Mouse (Mus musculus) heart, embryonic 11.5 days (tissue): ENCODE results near the gene Cdca7. TPM values are rescaled to one million over a fixed set of nuclear protein-coding genes. Genes with fewer than 3 reads are reported as not detected.
A peak's percentile ranks its signal among the peaks of the same experiment; 100 is the strongest.

ENCODE experiments used
- ATAC-seq: fragments of 200-750 bp; cut with Nextera tagmentation; replicated peaks from 2 replicates; pipeline ENCODE4 v1.8.0; 2017; ENCODE audit warnings: moderate library complexity; ENCODE audit not compliant: insufficient number of reproducible peaks, low FRiP score, low TSS enrichment
- H3K27ac ChIP-seq: fragments of 300-500 bp; sonication (generic); 2 replicates; pipeline ENCODE4 v1.5.1; 2014; ENCODE audit warnings: mild to moderate bottlenecking, low read depth, low read length
- H3K27me3 ChIP-seq: fragments of 300-500 bp; sonication (generic); 2 replicates; pipeline ENCODE4 v1.6.1; 2014; ENCODE audit warnings: mild to moderate bottlenecking, low read length, mixed read lengths; ENCODE audit not compliant: control insufficient read depth, insufficient read depth
- H3K36me3 ChIP-seq: fragments of 300-500 bp; sonication (generic); 2 replicates; pipeline ENCODE4 v1.6.1; 2014; ENCODE audit warnings: mild to moderate bottlenecking, low read length, moderate library complexity, mixed read lengths; ENCODE audit not compliant: control insufficient read depth, insufficient read depth
- H3K4me1 ChIP-seq: fragments of 300-500 bp; sonication (generic); 2 replicates; pipeline ENCODE4 v1.6.1; 2014; ENCODE audit warnings: low read length; ENCODE audit not compliant: control insufficient read depth, insufficient read depth
- H3K4me2 ChIP-seq: fragments of 300-500 bp; sonication (generic); 2 replicates; pipeline ENCODE4 v1.6.1; 2014; ENCODE audit warnings: mild to moderate bottlenecking, moderate library complexity
- H3K4me3 ChIP-seq: fragments of 300-500 bp; sonication (generic); 2 replicates; pipeline ENCODE4 v1.5.1; 2014; ENCODE audit warnings: low read depth, low read length
- H3K9ac ChIP-seq: fragments of 300-500 bp; sonication (generic); 2 replicates; pipeline ENCODE4 v1.6.1; 2014; ENCODE audit warnings: mild to moderate bottlenecking, low read depth, low read length, moderate library complexity
- H3K9me3 ChIP-seq: fragments of 300-500 bp; sonication (generic); replicated peaks from 2 replicates; pipeline ENCODE4 v1.6.1; 2016; ENCODE audit warnings: low read length; ENCODE audit not compliant: control insufficient read depth
- WGBS: fragments of 180-500 bp; shearing (Covaris S2); extraction: QIAGEN DNeasy Blood & Tissue Kit; methylation state at CpG from one replicate; pipeline ENCODE4 v1.1.7; 2014; ENCODE audit not compliant: insufficient replicate concordance; 5-methylcytosine and 5-hydroxymethylcytosine counted together
- polyA plus RNA-seq: library from polyadenylated mRNA; unstranded; fragments of >200 nt; fragmentation: Nextera tagmentation; extraction: Ambion mirVana; gene quantifications from 2 replicates; pipeline ENCODE4 v1.2.1, GENCODE M21; 2014

Cdca7 gene
- polyA plus RNA-seq, 1 experiment from 2014 or later = 64.3 TPM

GRCm38 (mm10) chr2:72525556-72525955, 49.6 kb downstream of the Cdca7 start:
- Histone ChIP-seq H3K27ac (no peak overlapping the region), H3K9ac (no peak overlapping the region), H3K4me3 (no peak overlapping the region), H3K4me2 (no peak overlapping the region), H3K36me3 (no peaks in the 10 kb centered on the region), H3K4me1 (no peaks in the 10 kb centered on the region), H3K9me3 (no peaks in the 10 kb centered on the region), H3K27me3 (no peaks in the 10 kb centered on the region)
- ATAC-seq = no peak
- WGBS = 71% methylated on average over 3 of the region's 3 CpGs

GRCm38 (mm10) chr2:72529026-72529357, 53.0 kb downstream of the Cdca7 start:
- H3K27ac ChIP-seq = no peak overlapping the region
- H3K4me1 ChIP-seq = no peaks in the 10 kb centered on the region
- no peaks in the 10 kb centered on the region for H3K27me3 ChIP-seq
- H3K4me3 ChIP-seq = no peak overlapping the region
- no peak overlapping the region for H3K4me2 ChIP-seq
- WGBS = 63% methylated on average over 10 of the region's 10 CpGs
- H3K36me3 ChIP-seq = no peaks in the 10 kb centered on the region
- no peaks in the 10 kb centered on the region for H3K9me3 ChIP-seq
- no peak overlapping the region for H3K9ac ChIP-seq
- ATAC-seq = no peak

GRCm38 (mm10) chr2:72529358-72530319, 53.7 kb downstream of the Cdca7 start:
- Histone ChIP-seq H3K27ac (no peak overlapping the region), H3K9me3 (no peaks in the 10 kb centered on the region), H3K27me3 (no peaks in the 10 kb centered on the region), H3K4me1 (no peaks in the 10 kb centered on the region), H3K9ac (peak overlapping the region; percentile 22; the same call in 1 of the 2 replicates), H3K36me3 (no peaks in the 10 kb centered on the region), H3K4me2 (peak overlapping the region; percentile 29), H3K4me3 (no peak overlapping the region)
- ATAC-seq = no peak
- 48% methylated on average over 25 of the region's 25 CpGs for WGBS

DNA sequence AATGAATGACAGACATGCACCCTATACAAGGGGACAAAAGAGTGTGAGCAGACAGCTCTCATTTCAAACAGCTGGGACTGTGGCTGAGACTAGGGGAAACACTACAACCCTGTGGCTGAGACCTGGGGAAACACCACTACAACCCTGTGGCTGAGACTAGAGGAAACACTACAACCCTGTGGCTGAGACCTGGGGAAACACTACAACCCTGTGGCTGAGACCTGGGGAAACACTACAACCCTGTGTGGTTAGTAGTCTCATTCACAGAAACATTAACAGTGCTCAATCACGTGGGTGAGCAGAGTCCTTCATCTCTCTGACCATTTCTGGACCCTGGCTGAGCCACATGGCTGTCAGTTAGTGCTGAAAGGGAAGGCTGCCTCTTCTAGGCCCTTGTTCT, 59.9 kb downstream of the Cdca7 start:
- no peaks in the 10 kb centered on the region for H3K9me3 ChIP-seq
- H3K36me3 ChIP-seq = no peaks in the 10 kb centered on the region
- peaks cover 3% of the 10 kb centered on the region; the same call in 1 of the 2 replicates for H3K4me1 ChIP-seq
- ATAC-seq = no peak
- no peak overlapping the region for H3K4me2 ChIP-seq
- WGBS = 43% methylated on average over 1 of the region's 1 CpGs
- no peak overlapping the region for H3K9ac ChIP-seq
- no peak overlapping the region for H3K4me3 ChIP-seq
- no peaks in the 10 kb centered on the region for H3K27me3 ChIP-seq
- H3K27ac ChIP-seq = no peak overlapping the region

Other genes with a start within 250 kb of the Cdca7 start
- gene Map3k20, start 190.5 kb upstream of the Cdca7 start, polyA plus RNA-seq = 62.5 and 68.7 TPM in 2 replicates